Mouse (Mus musculus): ENCODE results near the gene Lin7a.

- TF ChIP-seq CTCF (conservative IDR thresholded peaks at IDR 0.05; ENCODE audit: low read length) = no peak
- TF ChIP-seq POU5F1 (IDR thresholded peaks at IDR 0.05; ENCODE audit: borderline replicate concordance, low read length) = no peak
- TF ChIP-seq NANOG (IDR thresholded peaks at IDR 0.05; ENCODE audit: borderline replicate concordance, low read length) = no peak
These were observed 82.0 kb downstream of the Lin7a start for GRCm38 (mm10) chr10:107353483-107353882.
